Mouse (Mus musculus) gastrocnemius, adult 18-20 months (tissue): ENCODE data around the gene Timm8a2. TPM values are rescaled to one million over a fixed set of nuclear protein-coding genes. Genes with fewer than 3 reads are reported as not detected.

Source experiments
- DNase-seq: peaks from one replicate; pipeline ENCODE4 v3.0.0; 2021; ENCODE audit warnings: low spot score
- total RNA-seq, 2 experiments: library from RNA; stranded (reverse); gene quantifications; 2 replicates each; pipeline ENCODE4 v1.2.3; 2021

The Timm8a2 gene
- total RNA-seq, 2 experiments from 2014 or later, result not detected

DNA sequence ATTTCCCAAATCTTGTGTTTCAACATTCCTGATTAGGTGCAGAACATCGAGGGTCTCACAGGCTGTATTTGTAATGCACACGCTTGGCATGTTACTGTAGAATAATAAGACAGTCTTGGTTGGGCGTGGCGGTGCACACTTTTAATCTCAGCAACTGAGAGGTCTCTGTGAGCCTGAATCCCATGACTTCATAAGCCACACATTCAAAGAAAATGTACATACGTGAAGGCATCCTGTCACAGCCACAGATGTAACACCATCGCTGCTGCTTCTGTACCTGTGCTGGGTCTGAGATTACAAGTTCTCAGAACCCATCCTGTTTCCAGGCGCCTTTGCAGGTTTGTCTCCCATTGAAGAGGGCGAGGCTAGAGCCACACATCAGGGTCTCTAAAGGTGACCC lies 22.7 kb upstream of the Timm8a2 start:
- DNase-seq, result no peak

DNA sequence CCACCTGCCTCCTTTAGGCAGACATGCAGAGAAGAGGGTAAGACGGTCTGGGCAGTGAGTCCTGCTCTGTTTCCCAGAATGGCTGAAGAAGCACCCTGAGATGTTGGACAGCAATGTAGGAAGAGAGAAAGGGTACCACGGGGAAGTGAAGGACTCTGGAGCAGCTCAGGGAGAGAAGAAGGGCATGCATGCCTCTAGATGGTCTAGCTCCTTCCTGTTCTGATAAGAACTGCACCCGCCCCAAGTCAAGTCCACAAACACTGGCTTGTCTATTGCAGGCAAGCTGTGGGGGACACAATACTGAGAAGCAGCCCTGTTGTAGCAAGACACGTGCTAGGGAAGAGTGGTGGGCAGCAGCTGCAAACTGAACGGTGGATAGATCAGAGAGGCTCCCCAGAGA lies 22.3 kb upstream of the Timm8a2 start:
- DNase-seq, result no peak

DNA sequence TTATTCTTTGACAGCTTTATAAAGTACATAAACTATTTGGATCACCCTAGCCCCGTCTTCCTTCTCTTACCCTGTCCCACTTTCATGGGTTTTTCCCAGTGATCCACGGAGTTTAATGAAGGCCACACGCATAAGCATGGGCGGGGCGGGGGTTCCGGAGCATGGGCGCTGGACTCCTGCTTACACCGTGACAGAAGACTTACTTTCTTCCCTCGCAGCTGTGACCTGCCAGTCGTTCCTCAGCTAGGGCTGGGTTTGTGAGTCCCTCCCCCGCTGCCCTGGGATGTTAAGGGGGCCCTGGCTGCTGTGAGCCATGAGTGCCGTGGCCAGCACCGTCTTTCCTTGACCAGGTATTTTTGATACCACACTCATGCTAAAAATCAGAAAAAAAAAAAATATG lies 21.7 kb upstream of the Timm8a2 start:
- no peak for DNase-seq

DNA sequence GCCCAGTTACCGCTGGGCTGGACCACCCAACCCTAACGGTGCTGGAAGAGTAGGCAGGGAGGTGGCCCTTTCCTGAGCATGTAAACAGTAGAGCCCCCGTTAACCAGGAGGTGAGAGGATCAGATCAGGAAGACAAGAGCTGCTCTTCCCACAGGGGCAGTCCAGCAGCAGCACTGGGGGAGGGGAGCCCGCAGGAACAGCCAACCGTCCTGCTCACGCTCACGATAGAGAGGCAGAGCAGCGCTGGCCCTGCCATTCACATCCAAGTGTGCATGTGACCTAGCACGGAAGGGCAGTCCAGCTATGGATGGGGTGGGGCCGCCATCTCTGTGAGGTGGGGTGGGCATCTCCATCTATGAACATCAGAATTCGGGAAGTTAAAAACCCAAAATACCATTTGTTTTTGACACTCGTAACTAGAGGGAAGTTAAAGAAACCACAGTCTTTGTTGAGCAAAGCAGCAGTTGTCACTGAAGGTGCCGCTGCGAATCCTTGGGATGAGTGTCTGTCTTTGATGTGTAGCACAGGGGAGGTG lies 21.0 kb upstream of the Timm8a2 start:
- peak; percentile 24 for DNase-seq

DNA sequence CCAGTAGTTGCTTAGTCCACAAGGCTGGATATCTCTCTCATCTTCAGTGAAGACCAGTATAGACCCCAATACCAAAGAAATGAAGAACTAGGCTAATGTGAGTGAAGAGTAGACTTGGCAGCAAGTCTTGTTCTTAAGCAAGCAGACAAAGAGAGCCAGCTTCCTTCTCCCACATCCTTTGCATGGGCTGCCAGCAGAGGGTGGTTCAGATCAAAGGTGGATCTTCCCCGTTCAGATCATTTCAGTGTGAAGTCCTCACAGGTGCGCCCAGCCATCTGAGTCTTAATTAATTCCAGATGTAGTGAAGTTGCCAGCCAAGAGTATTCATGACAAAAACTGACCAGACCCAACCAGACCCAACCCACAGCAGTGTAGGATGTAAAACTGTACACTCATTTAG lies 16.5 kb upstream of the Timm8a2 start:
- DNase-seq, result no peak

DNA sequence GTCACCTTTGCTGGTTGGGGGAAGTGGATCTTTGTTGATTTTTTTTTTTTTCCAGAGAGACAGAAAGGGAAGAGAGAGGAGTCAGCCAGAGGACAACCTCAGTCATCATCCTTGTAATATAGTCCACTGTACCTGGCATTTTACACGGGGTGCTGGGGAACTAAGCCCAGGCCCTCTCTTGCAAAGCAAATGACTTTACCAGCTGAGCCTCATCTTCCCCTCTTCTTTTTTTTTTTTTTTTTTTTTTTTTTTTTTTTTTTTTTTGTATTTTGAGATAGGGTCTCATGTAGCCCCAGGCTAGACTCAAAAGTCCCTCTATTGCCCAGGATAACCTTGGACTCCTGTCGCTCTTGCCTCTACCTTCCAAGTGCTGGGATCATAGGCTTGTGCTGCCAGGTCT lies 15.1 kb upstream of the Timm8a2 start:
- no peak for DNase-seq

DNA sequence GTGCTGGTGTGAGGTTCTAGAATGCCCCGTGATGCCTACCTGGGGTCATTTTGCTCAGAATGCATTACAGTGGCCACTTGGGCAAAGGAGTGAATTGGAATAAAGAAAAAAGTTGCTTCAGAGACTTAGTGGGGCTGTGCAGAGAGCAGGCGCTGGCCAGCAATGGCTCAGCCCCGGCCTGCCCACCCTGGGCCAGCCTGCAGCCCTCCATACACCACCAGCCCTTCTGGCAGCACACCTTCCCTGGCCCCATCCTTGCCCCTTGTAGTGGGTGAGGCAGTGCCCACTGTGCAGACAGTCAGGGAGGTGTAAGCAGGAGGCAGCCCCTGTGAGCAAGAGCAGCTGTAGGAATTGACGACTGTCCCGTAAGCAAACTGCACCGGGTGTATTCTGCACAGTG lies 13.9 kb upstream of the Timm8a2 start:
- no peak for DNase-seq

DNA sequence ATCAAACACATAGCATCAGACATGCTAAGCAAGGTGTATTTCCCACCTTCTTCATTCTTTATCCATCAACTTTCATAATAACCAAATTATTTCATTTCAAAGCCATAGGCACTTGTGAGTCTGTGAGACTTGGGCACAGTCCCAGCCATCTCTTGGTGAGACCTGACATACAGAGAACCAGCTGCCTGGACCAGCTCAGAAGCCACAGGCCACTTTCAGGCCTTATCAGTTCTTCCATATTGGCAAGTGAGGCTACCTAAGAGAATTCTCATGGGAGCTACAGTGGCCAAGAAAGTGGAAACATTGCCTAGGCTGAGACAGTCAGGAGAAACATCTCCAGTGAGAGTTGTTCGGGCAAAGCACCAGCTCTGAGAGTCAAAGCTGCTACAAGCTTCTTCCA lies 11.4 kb upstream of the Timm8a2 start:
- no peak for DNase-seq

DNA sequence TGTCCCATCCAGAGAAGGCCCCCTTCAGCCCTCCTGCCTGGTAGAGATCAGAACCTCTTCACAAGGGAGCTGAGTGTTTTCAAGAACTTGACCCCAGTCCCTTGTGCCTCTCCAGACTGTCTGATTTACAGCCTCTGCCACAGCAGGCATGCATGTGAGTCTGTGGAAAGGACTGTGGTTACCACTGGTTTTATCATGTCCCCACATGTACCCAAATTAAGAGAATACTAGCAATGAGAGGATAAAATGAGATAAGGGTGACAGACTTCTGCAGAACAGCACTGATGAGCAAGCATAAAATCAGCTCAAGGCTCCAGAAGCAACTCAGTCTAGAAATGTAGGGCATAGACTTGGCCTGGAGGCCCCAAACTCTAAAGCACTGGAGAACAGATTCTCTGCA lies 10.5 kb upstream of the Timm8a2 start:
- DNase-seq, result no peak

DNA sequence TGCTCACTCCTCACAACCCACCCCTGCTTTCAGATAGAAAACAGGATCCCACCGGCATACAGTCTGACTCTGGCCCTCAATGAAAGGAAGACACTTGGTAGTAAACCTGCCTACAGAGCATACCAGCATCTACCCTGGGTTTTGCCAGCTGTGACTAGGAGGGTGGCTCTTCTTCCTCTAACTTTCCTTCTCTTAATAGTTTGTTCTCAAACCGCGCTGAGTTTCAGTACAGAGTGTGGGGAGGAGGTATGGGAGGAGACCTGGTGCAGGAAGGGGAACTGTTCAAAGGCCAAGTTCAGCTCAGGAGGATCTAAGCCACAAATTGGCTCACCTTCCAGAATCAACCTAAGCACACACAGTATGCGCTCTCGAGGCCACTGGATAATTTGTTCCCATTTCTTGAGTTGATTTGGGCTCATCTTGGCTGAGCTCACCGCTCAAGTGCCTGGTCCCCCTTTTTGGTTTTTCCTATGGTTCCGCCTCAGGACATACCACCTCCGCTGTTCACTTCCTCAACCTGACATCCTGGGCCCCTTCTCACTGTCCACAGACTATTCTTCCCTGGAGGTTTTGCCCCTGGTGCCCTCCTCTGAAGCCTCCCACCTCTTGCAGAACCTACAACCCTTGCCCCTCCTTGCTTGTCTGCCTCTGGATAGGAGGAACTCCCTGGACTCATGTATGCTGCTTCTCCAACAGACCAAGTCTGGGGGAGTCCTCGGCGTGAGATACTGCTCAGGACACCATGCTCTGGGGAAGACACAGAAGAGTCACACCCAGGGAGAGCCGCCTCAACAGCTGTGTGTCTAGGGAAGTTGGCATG lies 5.3 kb upstream of the Timm8a2 start:
- DNase-seq, result no peak

DNA sequence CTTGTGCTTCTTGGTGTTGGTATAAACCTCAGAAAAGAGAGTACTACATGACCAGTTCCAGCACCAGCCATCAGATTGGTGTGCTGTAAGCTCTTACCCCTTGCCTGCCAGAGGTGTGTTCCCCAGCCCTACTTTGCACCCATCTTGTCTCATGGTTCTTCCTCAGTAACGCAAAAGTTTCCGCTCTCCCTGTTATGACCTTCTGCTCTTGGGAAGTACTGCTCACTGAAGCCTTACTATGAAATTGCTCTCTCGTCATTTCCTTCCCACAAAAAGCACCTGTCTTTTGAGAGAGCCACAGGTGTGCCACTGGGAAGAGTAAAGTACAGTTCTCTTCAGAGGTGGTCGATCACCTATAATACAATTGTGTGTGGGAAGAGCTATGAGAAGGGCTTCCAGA lies 4.6 kb upstream of the Timm8a2 start:
- no peak for DNase-seq

DNA sequence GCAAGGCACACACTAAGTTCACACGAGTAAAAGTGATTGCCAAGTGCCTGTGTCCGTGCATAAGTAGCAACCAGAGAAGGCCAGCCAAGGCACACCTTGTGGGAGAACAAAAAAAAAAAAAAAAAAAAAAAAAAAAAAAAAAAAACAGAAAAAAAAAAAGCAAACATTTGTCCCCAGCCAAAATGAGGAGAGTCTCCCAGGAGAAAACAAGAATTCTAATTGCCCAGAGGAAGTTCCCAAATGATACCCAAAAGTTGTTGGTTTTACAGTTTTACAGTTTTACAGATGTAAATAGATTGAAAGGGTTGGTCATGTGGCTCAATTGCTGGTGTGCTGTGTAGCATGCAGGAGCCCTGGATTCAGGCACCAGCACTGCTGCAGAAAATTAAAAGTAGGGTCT lies 2.4 kb upstream of the Timm8a2 start:
- DNase-seq, result no peak

DNA sequence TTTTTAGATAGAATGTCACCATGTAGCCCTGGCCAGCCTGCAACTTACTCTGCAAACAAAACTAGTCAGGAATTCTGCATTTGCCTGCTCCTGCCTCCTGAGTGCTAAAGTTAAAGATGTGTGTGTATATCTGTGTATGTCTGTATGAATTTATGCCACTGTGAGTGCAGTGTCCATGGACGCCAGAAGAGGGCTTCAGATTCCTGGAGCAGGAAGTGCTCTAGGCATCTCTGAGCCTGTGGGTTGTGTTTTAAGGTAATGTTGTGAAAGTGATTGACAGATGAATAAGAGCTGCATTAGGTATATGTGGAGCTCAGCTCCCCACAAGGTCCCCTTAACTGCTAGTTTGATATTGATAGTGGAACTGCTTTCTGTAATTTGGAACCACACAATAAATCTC lies 707 bp downstream of the Timm8a2 start:
- DNase-seq, result no peak

DNA sequence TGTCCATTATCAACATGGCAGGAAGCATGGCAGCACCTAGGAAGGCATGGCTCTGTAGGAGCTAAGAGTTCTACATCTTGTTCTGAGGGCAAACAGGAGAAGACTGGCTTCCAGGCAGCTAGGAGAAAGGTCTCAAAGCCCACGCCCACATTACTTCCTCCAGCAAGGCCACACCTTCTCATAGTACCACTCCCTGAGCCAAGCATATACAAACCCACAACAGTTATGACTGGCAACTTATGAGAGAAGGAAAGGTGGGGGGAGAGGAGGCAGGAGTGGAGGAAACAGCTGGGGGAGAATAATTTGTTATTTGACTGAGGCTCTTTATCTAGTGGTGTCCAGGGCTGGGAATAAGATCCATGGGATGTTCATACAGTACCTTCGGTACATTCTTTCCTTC lies 1.4 kb downstream of the Timm8a2 start:
- DNase-seq, result no peak

DNA sequence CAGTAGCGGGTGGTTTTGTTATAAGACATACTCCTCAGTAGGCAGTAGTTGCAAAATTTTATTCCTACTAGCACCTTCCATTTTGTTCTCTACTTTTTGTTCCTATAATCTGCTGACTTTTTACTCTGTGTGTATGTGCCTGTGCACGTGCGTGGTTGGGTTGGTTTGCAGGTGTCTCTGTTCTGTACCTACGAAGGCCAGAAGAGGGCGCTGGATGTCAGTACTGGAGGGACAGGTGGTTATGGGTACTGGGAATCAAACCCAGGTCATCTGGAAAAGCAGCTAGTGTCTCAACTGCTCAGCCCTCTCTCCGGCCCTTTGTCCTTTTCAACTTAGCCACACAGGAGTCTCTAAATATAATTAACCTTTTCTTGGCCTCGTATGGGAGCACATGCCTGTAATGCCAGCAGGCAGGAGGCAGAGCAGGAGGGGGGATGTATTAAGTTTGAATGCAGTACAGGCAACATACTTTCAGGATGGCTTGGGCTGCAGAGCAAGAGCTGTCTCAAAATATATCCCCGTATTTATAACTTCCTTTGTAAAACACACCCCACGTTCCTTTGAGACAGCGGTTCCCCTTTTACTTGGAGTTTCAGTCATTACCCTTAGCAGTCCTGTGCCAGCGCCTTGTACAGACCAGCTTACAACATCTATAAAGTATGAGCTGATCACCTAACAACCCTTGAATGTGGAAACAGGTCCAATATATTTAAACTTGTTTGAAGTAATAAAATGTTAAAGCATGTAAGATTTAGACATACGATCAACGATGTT lies 4.6 kb downstream of the Timm8a2 start:
- no peak for DNase-seq

DNA sequence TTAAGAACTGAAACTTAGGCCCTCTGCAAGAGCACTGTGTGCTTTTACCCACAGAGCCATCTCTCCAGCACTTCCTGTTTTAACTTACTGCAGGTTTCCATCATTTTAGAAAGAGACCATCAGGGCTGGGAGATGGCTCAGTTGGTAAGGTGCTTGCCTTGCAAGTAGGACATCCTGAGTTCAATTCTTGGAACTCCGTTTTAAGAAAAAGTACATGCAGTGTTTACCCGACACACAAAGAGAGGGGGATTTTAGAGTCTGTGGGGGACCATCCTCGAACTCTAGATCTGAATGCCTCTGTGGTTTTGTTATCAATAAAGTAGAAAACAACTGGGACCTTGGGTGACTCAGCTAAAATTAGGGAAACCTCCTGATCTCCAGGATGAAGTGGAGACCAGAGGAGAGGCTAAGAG lies 6.9 kb downstream of the Timm8a2 start:
- DNase-seq, result no peak

DNA sequence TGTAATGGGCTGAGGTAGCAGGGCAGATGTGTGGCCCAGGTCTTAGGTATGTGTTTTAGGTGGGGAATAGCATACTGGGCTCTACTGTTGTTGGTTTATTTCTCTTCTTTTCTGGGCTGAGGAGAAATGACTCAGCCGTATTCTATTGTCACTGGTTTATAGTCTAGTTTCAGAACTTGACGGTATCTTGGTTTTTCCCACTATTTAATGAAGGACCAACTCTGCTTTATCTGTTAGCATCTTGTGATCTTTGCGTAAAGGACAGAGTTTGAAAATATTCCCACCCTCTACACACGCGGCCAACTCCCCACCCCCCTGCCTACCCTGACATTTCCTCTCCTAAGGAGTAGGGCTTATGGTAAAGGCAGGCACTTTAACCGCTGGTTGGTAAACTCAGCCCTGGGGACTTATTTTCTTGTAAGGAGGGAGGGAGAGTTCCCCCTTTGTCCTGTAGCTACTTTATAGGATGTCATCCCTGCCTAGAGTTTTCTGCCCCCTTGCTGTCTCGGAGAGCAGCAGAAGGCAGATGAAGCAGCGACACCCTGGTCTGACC lies 7.7 kb downstream of the Timm8a2 start:
- DNase-seq, result no peak

DNA sequence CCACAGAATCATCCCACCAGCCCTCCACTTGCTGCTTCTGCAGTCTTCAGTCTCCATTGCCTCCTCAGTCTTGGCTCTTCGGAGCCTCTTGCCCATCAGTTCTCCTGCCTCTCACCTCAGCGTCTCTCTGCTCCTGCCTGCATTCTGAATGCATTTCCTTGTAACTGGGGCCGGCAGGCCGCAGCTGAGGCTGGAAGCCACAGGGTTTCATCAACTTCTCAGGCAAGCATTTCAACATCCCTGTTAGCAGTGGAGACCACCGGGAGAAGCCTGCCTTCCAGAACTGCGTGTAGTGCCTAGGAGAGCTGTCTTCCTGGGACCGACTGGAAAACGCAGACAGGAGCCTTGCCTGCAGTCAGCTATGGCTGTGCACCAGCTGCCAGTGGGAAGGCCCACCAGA lies 13.3 kb downstream of the Timm8a2 start:
- no peak for DNase-seq

DNA sequence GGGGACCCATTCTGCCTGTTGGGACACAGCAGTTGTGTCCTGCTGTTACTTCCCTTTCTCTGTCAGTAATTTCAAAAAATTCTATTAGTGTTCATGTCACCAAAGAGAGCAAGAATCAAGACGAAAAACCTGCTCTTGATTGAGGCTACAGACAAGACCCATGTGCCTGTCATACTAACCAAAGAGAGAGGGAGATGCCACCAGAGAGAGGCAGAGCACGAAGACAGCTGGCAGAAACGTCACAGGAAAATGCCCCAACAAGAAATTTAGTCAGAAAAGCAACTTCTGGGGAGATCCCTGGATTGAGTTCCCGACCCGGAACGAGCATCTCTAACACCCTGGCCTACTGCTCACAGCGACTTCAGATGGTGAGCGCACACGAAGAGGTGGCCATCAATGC lies 14.3 kb downstream of the Timm8a2 start:
- no peak for DNase-seq

DNA sequence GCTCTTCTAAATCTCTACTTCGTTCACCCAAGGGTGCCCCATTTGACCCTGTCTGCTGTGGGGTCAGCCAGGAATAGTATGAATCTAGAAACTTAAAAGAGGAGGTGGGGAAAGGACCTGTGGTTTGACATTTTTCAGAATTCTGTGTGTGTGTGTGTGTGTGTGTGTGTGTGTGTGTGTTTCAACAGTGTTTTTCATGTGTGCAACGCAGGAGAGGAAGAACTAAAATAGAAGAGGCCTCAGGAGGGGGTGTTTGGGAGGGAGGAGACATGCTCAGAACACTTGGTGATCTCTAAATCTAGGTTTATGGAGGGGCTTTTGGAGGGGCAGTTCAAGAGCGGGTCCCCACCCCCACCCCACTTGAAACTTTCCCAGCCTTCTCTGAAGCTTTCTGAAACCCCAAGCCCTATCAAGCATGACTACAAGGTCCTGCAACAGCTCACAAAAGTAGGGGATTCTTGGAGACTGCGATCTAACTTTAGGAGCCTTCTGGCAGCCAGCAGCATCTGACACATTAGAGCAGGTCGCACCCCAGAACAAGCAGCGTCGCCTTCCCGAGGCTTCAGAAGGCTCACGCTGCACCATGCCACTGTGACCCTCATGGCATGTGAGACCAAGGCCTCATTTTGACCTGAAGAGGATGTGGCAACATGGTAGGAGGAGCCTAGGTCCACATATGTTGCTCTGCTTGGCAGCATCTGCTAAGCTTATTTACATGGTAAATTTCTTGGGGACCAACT lies 18.6 kb downstream of the Timm8a2 start:
- DNase-seq, result no peak

DNA sequence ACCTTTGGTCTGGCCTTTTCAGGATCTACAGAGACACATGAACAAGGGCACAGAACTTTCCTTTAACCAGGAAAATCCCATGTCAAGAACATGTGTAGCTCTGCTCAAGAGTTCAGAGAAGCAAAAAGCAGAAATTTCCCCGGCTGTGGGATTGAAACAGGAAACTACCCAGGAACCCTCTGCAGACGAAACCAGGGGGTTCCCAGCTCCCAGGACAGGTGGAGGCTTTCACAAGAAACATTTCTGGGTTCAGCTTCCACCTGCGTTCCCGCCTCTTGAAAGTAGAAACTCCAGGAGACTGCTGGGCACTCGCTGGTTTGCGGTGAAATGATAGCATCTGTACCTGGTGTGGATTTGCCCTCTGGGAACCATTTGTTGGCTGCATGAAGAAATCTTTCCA lies 22.4 kb downstream of the Timm8a2 start:
- DNase-seq, result no peak

DNA sequence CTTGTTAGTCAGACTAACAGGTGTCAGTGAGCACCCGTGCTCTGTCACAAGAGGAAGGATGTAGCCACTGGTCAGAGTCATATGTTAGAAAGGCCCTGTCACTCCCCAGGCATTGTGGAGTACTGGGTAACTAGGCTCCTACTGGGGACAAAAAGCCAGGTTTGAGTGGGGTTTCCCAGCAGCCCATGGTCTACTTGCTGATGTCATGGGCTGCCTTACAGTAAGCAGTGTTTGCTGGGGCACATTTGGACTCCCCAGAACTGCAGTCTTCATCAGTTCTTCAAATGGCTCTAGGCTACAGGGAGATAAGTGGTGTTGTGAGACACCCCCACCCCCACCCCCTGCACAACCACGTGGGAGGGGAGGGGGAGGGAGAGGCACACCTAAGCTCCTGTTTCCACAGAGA lies 23.5 kb downstream of the Timm8a2 start:
- DNase-seq, result no peak
